13 mouse cellular contexts compared by ENCODE assay signal in the genomic region with DNA sequence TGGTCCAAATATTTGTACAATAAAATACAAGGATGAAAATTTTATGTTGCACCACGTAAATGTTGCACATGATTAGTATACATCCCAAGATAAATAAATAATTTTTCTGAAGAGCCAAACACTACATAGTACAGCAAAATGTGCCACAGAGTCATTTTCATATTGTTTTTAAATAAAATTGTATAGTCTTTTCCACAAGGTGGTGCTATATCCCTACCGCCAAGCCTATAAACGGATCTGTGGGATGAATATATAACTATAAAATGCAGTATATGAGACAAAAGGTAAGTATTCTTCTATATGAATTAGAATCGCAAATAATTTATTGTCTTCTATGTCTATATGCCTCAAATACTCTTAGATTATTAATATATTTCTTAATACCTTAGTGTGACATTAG.
DNase-seq lines count a peak whose midpoint lies in the region; ATAC-seq and TF ChIP-seq lines count a peak whose summit lies in the region.
"Had no signal": no experiment of that assay in that cellular context is flagged by ENCODE, and none has a peak within 500 bp of the region (broad histone marks: within the 10 kb centered on the region; RNA-seq: fewer than 3 reads in every experiment).

No protein-coding gene starts in this region.

- no peak for TF ChIP-seq POLR2A in limb, embryonic 14.5 days (IDR thresholded peaks at IDR 0.05; ENCODE audit: borderline replicate concordance, extremely low read depth, insufficient read depth, insufficient read length)

- no peaks in the 10 kb centered on the region for H3K9me3 ChIP-seq in embryonic facial prominence, embryonic 11.5 days (replicated peaks; ENCODE audit: control insufficient read depth, low read length)
- H3K9me3 ChIP-seq in embryonic facial prominence, embryonic 10.5 days, result no peaks in the 10 kb centered on the region
- H3K9me3 ChIP-seq in limb, embryonic 14.5 days (ENCODE audit: control insufficient read depth, low read length), result no peaks in the 10 kb centered on the region
- no peaks in the 10 kb centered on the region for H3K9me3 ChIP-seq in limb, embryonic 10.5 days (replicated peaks)
- H3K9me3 ChIP-seq in forebrain, embryonic 15.5 days, result no peaks in the 10 kb centered on the region
- H3K9me3 ChIP-seq: heart, embryonic 13.5 days; liver, embryonic 13.5 days had no signal

- H3K27ac ChIP-seq in embryonic facial prominence, embryonic 11.5 days (replicated peaks; ENCODE audit: low read depth, low read length), result no peak overlapping the region
- H3K27ac ChIP-seq in embryonic facial prominence, embryonic 10.5 days (replicated peaks), result no peak overlapping the region
- no peak overlapping the region for H3K27ac ChIP-seq in limb, embryonic 14.5 days (replicated peaks; ENCODE audit: low read depth, low read length)
- no peak overlapping the region for H3K27ac ChIP-seq in limb, embryonic 10.5 days
- no peak overlapping the region for H3K27ac ChIP-seq in forebrain, embryonic 15.5 days (replicated peaks)
- H3K27ac ChIP-seq: heart, embryonic 13.5 days; liver, embryonic 13.5 days had no signal

- no peak overlapping the region for H3K4me2 ChIP-seq in embryonic facial prominence, embryonic 11.5 days (ENCODE audit: low read depth, low read length)
- no peak overlapping the region for H3K4me2 ChIP-seq in limb, embryonic 14.5 days (replicated peaks; ENCODE audit: low read depth, low read length, severe bottlenecking)
- no peak overlapping the region for H3K4me2 ChIP-seq in forebrain, embryonic 15.5 days (replicated peaks)
- H3K4me2 ChIP-seq: heart, embryonic 13.5 days; liver, embryonic 13.5 days had no signal

- no peaks in the 10 kb centered on the region for H3K4me1 ChIP-seq in embryonic facial prominence, embryonic 11.5 days (ENCODE audit: control insufficient read depth, insufficient read depth, low read length)
- H3K4me1 ChIP-seq in embryonic facial prominence, embryonic 10.5 days, result peaks cover 4% of the 10 kb centered on the region; the same call in 1 of the 2 replicates
- peaks cover 3% of the 10 kb centered on the region; the same call in 1 of the 2 replicates for H3K4me1 ChIP-seq in limb, embryonic 14.5 days (ENCODE audit: control insufficient read depth, insufficient read depth, low read length)
- no peaks in the 10 kb centered on the region for H3K4me1 ChIP-seq in limb, embryonic 10.5 days
- peaks cover 5% of the 10 kb centered on the region; the same call in 1 of the 2 replicates for H3K4me1 ChIP-seq in forebrain, embryonic 15.5 days
- H3K4me1 ChIP-seq: heart, embryonic 13.5 days; liver, embryonic 13.5 days had no signal

- WGBS in embryonic facial prominence, embryonic 11.5 days, result 24% methylated on average over 4 of the region's 4 CpGs
- WGBS in embryonic facial prominence, embryonic 10.5 days, result 28% methylated on average over 4 of the region's 4 CpGs
- WGBS in limb, embryonic 14.5 days, result 23% methylated on average over 4 of the region's 4 CpGs
- WGBS in limb, embryonic 10.5 days, result 40% methylated on average over 4 of the region's 4 CpGs
- WGBS in forebrain, embryonic 15.5 days, result 28% methylated on average over 4 of the region's 4 CpGs

- H3K4me3 ChIP-seq in embryonic facial prominence, embryonic 11.5 days (ENCODE audit: low read depth, low read length), result no peak overlapping the region
- H3K4me3 ChIP-seq in embryonic facial prominence, embryonic 10.5 days, result no peak overlapping the region
- H3K4me3 ChIP-seq in limb, embryonic 14.5 days (replicated peaks; ENCODE audit: low read length), result no peak overlapping the region
- no peak overlapping the region for H3K4me3 ChIP-seq in limb, embryonic 10.5 days
- H3K4me3 ChIP-seq in forebrain, embryonic 15.5 days, result no peak overlapping the region
- H3K4me3 ChIP-seq: heart, embryonic 13.5 days; liver, embryonic 13.5 days had no signal

- no peaks in the 10 kb centered on the region for H3K27me3 ChIP-seq in embryonic facial prominence, embryonic 11.5 days (ENCODE audit: control insufficient read depth, insufficient read depth, low read length)
- no peaks in the 10 kb centered on the region for H3K27me3 ChIP-seq in embryonic facial prominence, embryonic 10.5 days (replicated peaks; ENCODE audit: low read depth, poor library complexity, severe bottlenecking)
- no peaks in the 10 kb centered on the region for H3K27me3 ChIP-seq in limb, embryonic 14.5 days (ENCODE audit: control insufficient read depth, insufficient read depth, low read length)
- no peaks in the 10 kb centered on the region for H3K27me3 ChIP-seq in limb, embryonic 10.5 days (ENCODE audit: low read depth, poor library complexity, severe bottlenecking)
- H3K27me3 ChIP-seq in forebrain, embryonic 15.5 days, result no peaks in the 10 kb centered on the region
- H3K27me3 ChIP-seq: heart, embryonic 13.5 days; liver, embryonic 13.5 days had no signal

- H3K36me3 ChIP-seq in embryonic facial prominence, embryonic 11.5 days (replicated peaks; ENCODE audit: control insufficient read depth, insufficient read depth, low read depth, low read length), result no peaks in the 10 kb centered on the region
- no peaks in the 10 kb centered on the region for H3K36me3 ChIP-seq in embryonic facial prominence, embryonic 10.5 days (replicated peaks)
- no peaks in the 10 kb centered on the region for H3K36me3 ChIP-seq in limb, embryonic 14.5 days (ENCODE audit: control insufficient read depth, insufficient read depth, low read length)
- no peaks in the 10 kb centered on the region for H3K36me3 ChIP-seq in limb, embryonic 10.5 days
- no peaks in the 10 kb centered on the region for H3K36me3 ChIP-seq in forebrain, embryonic 15.5 days
- H3K36me3 ChIP-seq: heart, embryonic 13.5 days; liver, embryonic 13.5 days had no signal

- no peak for ATAC-seq in embryonic facial prominence, embryonic 11.5 days (replicated peaks; ENCODE audit: insufficient number of reproducible peaks, low FRiP score, low TSS enrichment, low read depth)
- no peak for ATAC-seq in limb, embryonic 14.5 days (ENCODE audit: low FRiP score, low read depth)
- peak; percentile 35; the same call in 1 of the 2 replicates for ATAC-seq in forebrain, embryonic 15.5 days (replicated peaks)
- ATAC-seq: intestine, embryonic 16.5 days had no signal

- DNase-seq in embryonic facial prominence, embryonic 11.5 days (ENCODE audit: low spot score), result peak; percentile 70
- no peak for DNase-seq in embryonic facial prominence, embryonic 10.5 days (ENCODE audit: low spot score)
- DNase-seq in limb, embryonic 14.5 days (ENCODE audit: low spot score), result peak; percentile 24
- DNase-seq in limb, embryonic 10.5 days (ENCODE audit: low spot score), result no peak
- peak; percentile 12 for DNase-seq in MEL-GATA-1-ER (ENCODE audit: extremely low read depth, low read depth)
- no peak for DNase-seq in testis, postnatal 14 days (ENCODE audit: low spot score)
- no peak for DNase-seq in kidney, postnatal 4 days
- DNase-seq: liver, embryonic 13.5 days; spleen, adult 18-20 months; thymus, adult 18-20 months had no signal

- H3K9ac ChIP-seq in embryonic facial prominence, embryonic 11.5 days (replicated peaks; ENCODE audit: low read length), result no peak overlapping the region
- no peak overlapping the region for H3K9ac ChIP-seq in limb, embryonic 14.5 days (ENCODE audit: low read depth, low read length, severe bottlenecking)
- H3K9ac ChIP-seq in forebrain, embryonic 15.5 days (replicated peaks), result no peak overlapping the region
- H3K9ac ChIP-seq: heart, embryonic 13.5 days; liver, embryonic 13.5 days had no signal

Comparison
In these comparisons a context has a peak if more than half of its experiments do, and no peak if none do; other contexts are left out.
1. DNase-seq: peak in embryonic facial prominence, embryonic 11.5 days (single experiment), limb, embryonic 14.5 days (single experiment) and MEL-GATA-1-ER (single experiment); none in embryonic facial prominence, embryonic 10.5 days (single experiment), limb, embryonic 10.5 days (single experiment), testis, postnatal 14 days (single experiment) and kidney, postnatal 4 days (0 of 2).